Mouse (Mus musculus) stomach, postnatal 0 days (tissue): ENCODE data around the gene Sept9. TPM values are rescaled to one million over a fixed set of nuclear protein-coding genes. Genes with fewer than 3 reads are reported as not detected.

Experiments used
- ATAC-seq: fragments of 200-750 bp; cut with Nextera tagmentation; 2 replicates; pipeline ENCODE4 v1.8.0; 2017; ENCODE audit not compliant: low FRiP score, low TSS enrichment
- DNase-seq: peaks from one replicate; pipeline ENCODE4 v3.0.0-alpha.2; 2016; ENCODE audit warnings: low spot score
- H3K27ac ChIP-seq: fragments of 300-500 bp; sonication (generic); replicated peaks from 2 replicates; pipeline ENCODE4 v1.5.1; 2014; ENCODE audit warnings: mild to moderate bottlenecking, control low read depth
- H3K27me3 ChIP-seq: fragments of 300-500 bp; sonication (generic); 2 replicates; pipeline ENCODE4 v1.6.1; 2014; ENCODE audit warnings: low read length; ENCODE audit not compliant: control insufficient read depth, insufficient read depth
- H3K36me3 ChIP-seq: fragments of 300-500 bp; sonication (generic); 2 replicates; pipeline ENCODE4 v1.6.1; 2014; ENCODE audit warnings: low read length, mixed read lengths; ENCODE audit not compliant: control insufficient read depth, insufficient read depth
- H3K4me1 ChIP-seq: fragments of 300-500 bp; sonication (generic); replicated peaks from 2 replicates; pipeline ENCODE4 v1.6.1; 2014; ENCODE audit warnings: antibody characterized with exemption; ENCODE audit not compliant: control insufficient read depth, insufficient read depth
- H3K4me2 ChIP-seq: fragments of 300-500 bp; sonication (generic); replicated peaks from 2 replicates; pipeline ENCODE4 v1.6.1; 2014; ENCODE audit warnings: low read depth, mild to moderate bottlenecking, control low read depth, moderate library complexity
- H3K4me3 ChIP-seq: fragments of 300-500 bp; sonication (generic); 2 replicates; pipeline ENCODE4 v1.5.1; 2014; ENCODE audit warnings: low read depth, low read length, control low read depth
- H3K9ac ChIP-seq: fragments of 300-500 bp; sonication (generic); 2 replicates; pipeline ENCODE4 v1.6.1; 2014; ENCODE audit warnings: mild to moderate bottlenecking, low read length, control low read depth, mixed read lengths
- H3K9me3 ChIP-seq: fragments of 300-500 bp; sonication (generic); 2 replicates; pipeline ENCODE4 v1.6.1; 2016; ENCODE audit warnings: low read length; ENCODE audit not compliant: control insufficient read depth
- CTCF ChIP-seq: IDR thresholded peaks from 2 replicates; pipeline ENCODE4 v1.5.1; 2016; ENCODE audit warnings: antibody characterized with exemption, low read depth, mild to moderate bottlenecking, moderate library complexity
- EP300 ChIP-seq: optimal IDR thresholded peaks from 2 replicates; pipeline ENCODE3; 2016; ENCODE audit warnings: antibody characterized with exemption
- WGBS: fragments of 180-500 bp; shearing (Covaris S2); extraction: QIAGEN DNeasy Blood & Tissue Kit; methylation state at CpG from one replicate; pipeline ENCODE4 v1.1.7; 2014; 5-methylcytosine and 5-hydroxymethylcytosine counted together
- polyA plus RNA-seq: library from polyadenylated mRNA; unstranded; fragments of >200 nt; fragmentation: Nextera tagmentation; extraction: Ambion mirVana; gene quantifications from 2 replicates; pipeline ENCODE4 v1.2.1, GENCODE M21; 2015

The Sept9 gene
- polyA plus RNA-seq, 1 experiment from 2014 or later = 42.9 TPM

- Histone ChIP-seq H3K4me1 (no peaks in the 10 kb centered on the region; the same call in 1 of the 2 replicates), H3K27ac (no peak overlapping the region), H3K4me3 (no peak overlapping the region), H3K4me2 (no peak overlapping the region), H3K27me3 (peaks cover 6% of the 10 kb centered on the region; the same call in 1 of the 2 replicates), H3K9ac (no peak overlapping the region), H3K9me3 (no peaks in the 10 kb centered on the region), H3K36me3 (no peaks in the 10 kb centered on the region)
- no peak for TF ChIP-seq CTCF
- TF ChIP-seq EP300 = no peak
- no peak for DNase-seq
- 30% methylated on average over 7 of the region's 7 CpGs for WGBS
- ATAC-seq = no peak
Observed at GRCm38 (mm10) chr11:117398191-117398590, 198.7 kb downstream of the Sept9 start.

DNA sequence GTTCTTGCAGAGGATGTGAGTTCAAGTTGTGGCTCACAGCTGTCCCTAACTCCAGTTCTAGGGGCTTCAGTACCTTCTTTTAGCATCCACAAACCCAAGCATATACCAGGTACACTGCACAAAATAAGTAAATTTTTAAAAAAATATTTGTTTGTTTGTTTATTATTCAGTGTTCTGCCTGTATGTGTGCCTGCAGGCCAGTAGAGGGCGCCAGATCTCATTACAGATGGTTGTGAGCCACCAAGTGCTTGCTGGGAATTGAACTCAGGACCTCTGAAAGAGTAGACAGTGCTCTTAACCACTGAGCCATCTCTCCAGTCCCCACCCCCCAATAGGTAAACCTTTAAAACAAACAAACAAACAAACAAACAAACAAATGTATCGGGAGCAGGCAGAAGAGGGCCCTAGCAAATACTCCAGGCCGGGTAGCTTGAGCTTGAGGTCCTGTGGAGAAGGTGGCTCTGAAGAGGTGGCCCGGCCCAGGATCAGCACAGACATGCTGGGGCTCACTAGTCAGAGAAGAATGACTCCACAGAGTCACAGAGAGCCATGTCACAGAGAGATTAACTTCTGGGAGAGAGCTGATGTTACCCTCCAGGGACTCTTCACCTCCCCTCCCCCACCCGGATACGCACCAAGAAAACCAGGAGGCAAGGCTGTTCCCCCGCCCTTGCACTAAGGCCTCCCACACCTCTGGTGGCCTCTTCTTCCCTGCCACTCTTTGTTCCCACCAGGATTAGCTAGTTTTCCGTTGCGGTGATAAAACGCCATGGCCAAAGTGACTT, 202.3 kb downstream of the Sept9 start:
- TF ChIP-seq CTCF (peak; percentile 50), EP300 (no peak)
- no peaks in the 10 kb centered on the region for H3K9me3 ChIP-seq
- no peak overlapping the region for H3K27ac ChIP-seq
- H3K27me3 ChIP-seq = no peaks in the 10 kb centered on the region
- 83% methylated on average over 10 of the region's 10 CpGs for WGBS
- H3K36me3 ChIP-seq = no peaks in the 10 kb centered on the region
- H3K4me2 ChIP-seq = no peak overlapping the region
- ATAC-seq (no peak), DNase-seq (no peak)
- no peaks in the 10 kb centered on the region for H3K4me1 ChIP-seq
- H3K9ac ChIP-seq = no peak overlapping the region
- H3K4me3 ChIP-seq = no peak overlapping the region

DNA sequence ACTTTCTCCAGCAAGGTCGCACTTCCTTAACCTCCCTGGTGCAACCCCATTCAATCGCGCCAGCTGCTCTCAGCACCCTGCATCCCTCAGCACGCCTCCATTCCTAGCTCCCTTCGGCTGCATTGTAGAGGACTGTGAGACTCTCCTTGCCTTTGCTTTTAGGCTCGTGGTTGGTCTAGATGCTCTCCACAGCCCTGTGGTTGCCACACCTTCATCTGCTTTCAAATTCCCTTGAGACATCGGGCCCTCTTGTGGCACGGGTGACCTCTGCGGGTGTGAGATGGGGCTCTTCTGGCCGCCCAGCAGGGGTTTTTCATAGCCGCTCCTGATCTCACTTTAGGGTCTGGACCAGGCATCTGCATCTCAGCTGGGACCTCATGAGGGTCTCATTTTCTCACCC, 203.1 kb downstream of the Sept9 start:
- no peak overlapping the region for H3K27ac ChIP-seq
- no peak for ATAC-seq
- no peaks in the 10 kb centered on the region for H3K4me1 ChIP-seq
- no peak for DNase-seq
- H3K9me3 ChIP-seq = no peaks in the 10 kb centered on the region
- no peak for TF ChIP-seq CTCF
- TF ChIP-seq EP300 = no peak
- WGBS = 72% methylated on average over 11 of the region's 11 CpGs
- H3K36me3 ChIP-seq = no peaks in the 10 kb centered on the region
- H3K27me3 ChIP-seq = no peaks in the 10 kb centered on the region
- no peak overlapping the region for H3K9ac ChIP-seq
- H3K4me2 ChIP-seq = no peak overlapping the region
- no peak overlapping the region for H3K4me3 ChIP-seq

GRCm38 (mm10) chr11:117403073-117403472, 203.6 kb downstream of the Sept9 start:
- TF ChIP-seq CTCF (no peak), EP300 (no peak)
- WGBS = 84% methylated on average over 6 of the region's 6 CpGs
- H3K9ac ChIP-seq = no peak overlapping the region

DNA sequence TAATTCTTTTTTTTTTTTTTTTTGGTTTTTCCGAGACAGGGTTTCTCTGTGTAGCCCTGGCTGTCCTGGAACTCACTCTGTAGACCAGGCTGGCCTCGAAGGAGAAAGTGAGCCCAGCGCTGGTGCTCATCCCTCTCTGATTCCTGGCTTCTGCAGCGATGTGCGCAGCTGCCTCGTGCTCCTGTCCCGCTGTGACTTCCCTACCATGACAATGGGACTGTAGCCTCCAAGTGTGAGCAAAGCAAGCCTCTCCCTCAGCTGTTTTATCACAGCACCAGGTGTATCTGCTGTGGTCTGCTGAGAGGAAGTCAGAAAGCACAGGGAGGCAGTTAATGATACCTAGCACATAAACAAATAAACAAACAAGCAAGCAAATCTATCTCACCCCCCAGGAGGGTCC, 204.3 kb downstream of the Sept9 start:
- WGBS = 47% methylated on average over 7 of the region's 7 CpGs
- Histone ChIP-seq H3K9me3 (no peaks in the 10 kb centered on the region), H3K4me2 (no peak overlapping the region), H3K36me3 (no peaks in the 10 kb centered on the region), H3K27me3 (no peaks in the 10 kb centered on the region), H3K27ac (no peak overlapping the region), H3K4me1 (no peaks in the 10 kb centered on the region), H3K4me3 (no peak overlapping the region), H3K9ac (no peak overlapping the region)
- DNase-seq = no peak
- ATAC-seq = no peak
- TF ChIP-seq CTCF (no peak), EP300 (no peak)

More at GRCm38 (mm10) chr11:117403073-117403472, 203.6 kb downstream of the Sept9 start:
- Histone ChIP-seq H3K9me3 (no peaks in the 10 kb centered on the region), H3K4me1 (no peaks in the 10 kb centered on the region), H3K27me3 (no peaks in the 10 kb centered on the region), H3K4me2 (no peak overlapping the region), H3K4me3 (no peak overlapping the region), H3K36me3 (no peaks in the 10 kb centered on the region), H3K27ac (no peak overlapping the region)
- no peak for DNase-seq
- no peak for ATAC-seq

DNA sequence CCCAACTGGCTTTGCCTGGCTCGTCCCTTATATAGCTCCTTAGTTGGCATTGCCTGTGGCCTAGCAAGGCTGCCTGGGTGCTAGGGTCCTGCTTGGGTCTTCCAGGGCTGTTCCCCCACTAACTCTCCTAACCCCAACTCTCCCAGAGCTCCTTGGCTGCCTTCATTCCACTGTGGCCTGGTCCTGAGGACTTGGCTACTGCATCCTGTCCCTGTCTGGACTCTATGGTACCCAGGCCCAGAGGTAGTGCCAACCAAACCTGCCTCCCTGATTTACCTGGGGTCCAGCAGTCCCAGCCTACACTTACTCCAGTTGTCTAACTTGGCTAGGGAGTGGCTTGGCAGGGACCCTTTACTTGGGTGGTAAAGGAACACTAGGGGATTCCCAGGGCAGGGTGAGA, 207.2 kb downstream of the Sept9 start:
- no peaks in the 10 kb centered on the region for H3K36me3 ChIP-seq
- no peak overlapping the region for H3K27ac ChIP-seq
- H3K4me2 ChIP-seq = no peak overlapping the region
- ATAC-seq (no peak), DNase-seq (no peak)
- no peak overlapping the region for H3K4me3 ChIP-seq
- 82% methylated on average over 1 of the region's 1 CpGs for WGBS
- H3K9ac ChIP-seq = no peak overlapping the region
- TF ChIP-seq CTCF (no peak), EP300 (no peak)
- no peaks in the 10 kb centered on the region for H3K27me3 ChIP-seq
- H3K4me1 ChIP-seq = no peaks in the 10 kb centered on the region
- H3K9me3 ChIP-seq = no peaks in the 10 kb centered on the region
